Mouse (Mus musculus): ENCODE measurements around the gene D430041D05Rik.

DNA sequence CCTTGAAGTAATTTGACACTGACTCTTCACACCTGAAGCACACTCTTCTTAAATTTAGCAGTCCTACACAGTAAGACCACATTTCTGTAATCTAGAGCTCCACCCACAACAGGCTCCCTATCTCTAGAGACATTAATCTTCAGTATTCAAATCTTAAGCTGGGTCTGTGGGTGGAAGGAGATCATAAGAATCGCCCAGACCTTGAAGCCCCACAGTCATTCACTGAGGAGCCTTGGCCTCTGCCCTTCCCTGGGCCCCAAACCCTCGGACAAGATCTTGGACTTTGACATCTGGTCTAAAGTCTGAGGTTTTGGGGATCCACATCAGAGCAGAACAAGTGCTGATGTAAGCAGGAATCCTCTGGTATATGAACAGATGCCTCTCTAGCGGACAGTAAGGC is 287.3 kb downstream of the D430041D05Rik start:
- TF ChIP-seq TCF12 (IDR thresholded peaks at IDR 0.05; ENCODE audit: insufficient read depth, poor library complexity, severe bottlenecking), result no peak
- TF ChIP-seq TCF3 (IDR thresholded peaks at IDR 0.05; ENCODE audit: insufficient read length, low read depth), result no peak
- no peak for TF ChIP-seq MYOD1 (IDR thresholded peaks at IDR 0.05; ENCODE audit: control insufficient read depth in 1 of 3, insufficient read length in 2 of 3, low read depth in 2 of 3)
- TF ChIP-seq POLR2A (IDR thresholded peaks at IDR 0.05; ENCODE audit: insufficient read length, low read depth), result no peak
- TF ChIP-seq POLR2AphosphoS2 (IDR thresholded peaks at IDR 0.05; ENCODE audit: insufficient read length, low read depth), result no peak

All from myocyte (in vitro differentiated cells).